Mouse (Mus musculus) layer of hippocampus, adult 2 months (tissue): ENCODE measurements at regions not wholly inside any gene's neighbourhood (a gene's known extent, or its start where the extent isn't known, plus 50 kb on each side); places are given as distances from the start of the nearest gene placed in this dataset.
A peak's percentile ranks its signal among the peaks of the same experiment; 100 is the strongest.

Source experiments
- DNase-seq, 2 experiments: peaks; one replicate each; pipeline ENCODE4 v3.0.0; 2022; ENCODE audit warnings: low spot score in 2 of 2
- H3K27ac ChIP-seq: fragments of 200-600 bp; 2 replicates; pipeline ENCODE4 v1.8.1; 2022
- H3K4me3 ChIP-seq: fragments of 200-600 bp; 2 replicates; pipeline ENCODE4 v1.8.1; 2022; ENCODE audit warnings: mild to moderate bottlenecking
- CTCF ChIP-seq: fragments of 200-600 bp; conservative IDR thresholded peaks from 2 replicates; pipeline ENCODE4 v1.8.1; 2022; ENCODE audit warnings: antibody characterized with exemption, mild to moderate bottlenecking, moderate library complexity

DNA sequence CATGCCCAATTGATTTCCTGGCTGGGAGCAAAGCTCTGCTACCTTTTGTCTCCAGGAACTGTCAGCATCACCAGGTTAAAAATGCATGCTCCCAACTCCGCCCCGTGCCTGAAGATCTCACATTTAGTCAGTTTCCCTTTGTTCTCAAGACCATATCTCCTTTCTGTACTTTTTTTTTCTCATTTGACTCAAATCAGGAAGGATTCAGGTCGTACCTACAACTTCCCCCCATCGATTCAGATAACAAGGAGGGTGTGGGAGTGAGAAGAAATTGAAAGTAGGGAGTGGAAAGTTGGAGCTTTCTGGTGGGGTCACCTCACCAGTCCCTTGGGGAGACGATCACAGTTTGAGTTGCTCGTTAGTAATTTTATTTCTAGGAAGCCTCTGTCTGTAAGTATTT, 141.2 kb upstream of the Klf3 start:
- no peak for DNase-seq
- no peak overlapping the region for H3K4me3 ChIP-seq
- no peak for TF ChIP-seq CTCF
- H3K27ac ChIP-seq = no peak overlapping the region

DNA sequence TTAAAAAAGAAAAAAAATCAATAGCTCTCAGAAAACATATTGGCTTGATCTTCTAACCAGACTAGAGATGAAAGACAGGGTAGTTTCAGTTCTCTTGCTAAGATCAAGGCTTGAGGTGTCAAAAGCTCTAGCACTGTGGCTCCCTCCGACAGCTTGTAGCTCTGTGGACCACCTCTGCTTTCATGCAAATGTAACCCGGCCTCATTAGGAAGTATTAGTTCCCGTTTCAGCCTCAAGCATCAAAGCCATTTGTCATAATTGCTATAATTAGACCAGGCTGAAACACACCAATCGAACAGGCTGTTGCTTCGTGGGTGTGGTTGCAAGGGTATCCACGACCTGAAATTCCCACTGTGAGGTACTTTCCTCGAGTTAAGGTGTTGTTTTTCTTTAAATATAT, 140.7 kb upstream of the Klf3 start:
- no peak for TF ChIP-seq CTCF
- no peak overlapping the region for H3K27ac ChIP-seq
- DNase-seq = no peak
- no peak overlapping the region for H3K4me3 ChIP-seq

DNA sequence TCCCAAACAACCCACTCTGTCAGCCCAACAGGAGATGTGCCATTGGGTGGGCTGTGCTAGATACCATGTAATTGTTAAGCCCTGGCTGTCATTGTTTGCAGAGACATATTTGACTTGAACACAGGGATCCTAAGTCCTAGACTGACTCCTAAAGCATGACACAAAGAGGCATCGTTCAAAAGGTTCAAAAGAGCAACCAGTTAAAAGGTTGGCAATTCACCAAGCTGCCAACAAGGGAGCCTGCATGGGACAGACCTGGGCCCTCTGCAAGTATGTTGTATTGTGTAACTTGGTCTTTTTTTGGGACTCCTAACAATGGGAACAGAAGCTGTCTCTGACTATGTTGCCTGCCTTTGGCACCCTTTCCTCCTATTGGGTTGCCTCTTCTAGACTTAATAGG, 139.4 kb upstream of the Klf3 start:
- TF ChIP-seq CTCF = no peak
- DNase-seq = no peak

DNA sequence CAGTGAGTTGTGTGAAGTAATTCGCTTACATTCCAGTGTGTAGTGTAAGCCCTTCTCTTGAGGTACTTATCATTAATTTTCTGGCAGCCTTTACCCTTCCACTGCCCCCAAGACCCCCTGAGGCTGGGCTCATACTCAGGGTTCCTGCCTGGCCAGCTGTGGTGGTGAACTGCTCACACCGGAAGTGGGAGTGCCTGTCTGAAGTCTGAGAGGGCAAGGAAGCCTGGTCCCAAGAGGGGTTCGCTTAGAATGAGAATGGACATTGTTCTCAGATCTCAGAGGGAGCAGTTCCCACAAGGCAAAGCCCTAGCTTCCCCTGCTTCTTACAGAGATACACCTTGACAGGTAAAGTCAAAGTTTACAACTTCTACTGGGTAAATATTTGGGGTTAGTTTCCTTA, 138.1 kb upstream of the Klf3 start:
- no peak overlapping the region for H3K27ac ChIP-seq
- no peak overlapping the region for H3K4me3 ChIP-seq
- DNase-seq = no peak
- no peak for TF ChIP-seq CTCF

More for the DNA sequence above, 139.4 kb upstream of the Klf3 start:
- Histone ChIP-seq H3K27ac (no peak overlapping the region), H3K4me3 (no peak overlapping the region)

DNA sequence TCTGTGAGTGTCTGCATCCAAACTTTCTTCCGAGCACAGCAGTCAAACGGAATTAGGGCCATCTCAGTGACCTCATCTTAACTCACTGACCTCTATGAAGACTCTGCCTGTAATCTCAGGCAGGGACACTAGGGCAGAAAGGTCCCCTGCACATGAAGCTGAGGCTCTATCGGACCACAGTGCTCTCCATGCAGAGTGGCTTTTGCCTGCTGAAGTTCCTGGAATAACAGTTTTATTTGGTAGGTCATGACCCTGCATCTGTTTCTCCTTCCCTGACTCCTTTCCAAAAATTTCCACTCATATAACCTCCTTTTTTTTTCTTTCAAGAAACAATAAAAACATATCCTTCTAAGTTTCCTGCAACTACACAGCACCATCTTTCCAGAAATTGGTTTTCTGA, 136.9 kb upstream of the Klf3 start:
- no peak for DNase-seq
- Histone ChIP-seq H3K4me3 (no peak overlapping the region), H3K27ac (no peak overlapping the region)
- TF ChIP-seq CTCF = no peak

DNA sequence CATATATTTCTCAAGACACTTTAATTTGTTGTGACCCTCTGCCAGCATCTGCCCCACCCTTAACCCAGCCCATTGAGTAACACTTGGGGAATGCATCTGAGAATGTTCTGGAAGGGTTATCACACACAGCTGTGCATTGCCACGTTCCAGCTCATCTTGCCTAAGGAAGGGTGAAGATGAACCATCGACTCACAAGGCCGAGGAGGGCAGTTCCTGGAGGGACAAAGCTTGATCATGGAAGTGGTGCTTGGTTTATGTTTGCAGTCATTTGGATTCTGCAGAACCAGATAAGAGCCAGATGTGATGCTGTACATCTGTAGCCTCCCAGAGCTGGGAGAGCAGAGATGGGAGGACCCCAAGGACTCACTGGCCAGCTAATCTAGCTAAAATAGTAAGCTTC, 136.1 kb upstream of the Klf3 start:
- Histone ChIP-seq H3K4me3 (no peak overlapping the region), H3K27ac (no peak overlapping the region)
- no peak for DNase-seq
- no peak for TF ChIP-seq CTCF

DNA sequence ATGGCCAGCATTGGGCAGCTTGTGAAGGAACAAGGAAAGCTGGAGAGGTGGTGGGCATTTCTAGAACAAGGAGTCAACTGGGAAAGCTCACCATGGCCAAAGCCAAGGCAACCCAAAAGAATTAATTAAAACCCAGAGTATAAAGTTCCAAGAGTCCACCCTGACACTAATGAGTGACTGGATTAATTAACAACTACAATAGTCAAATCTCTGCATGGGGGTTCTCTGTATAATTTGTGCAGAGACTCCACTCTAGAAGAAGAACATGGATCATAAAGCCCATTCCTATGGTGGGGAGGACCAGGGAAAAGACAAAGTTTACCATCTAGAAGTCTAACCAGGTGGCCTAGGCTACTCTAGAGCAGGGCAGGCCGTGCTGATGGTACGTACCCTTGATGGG, 129.3 kb upstream of the Klf3 start:
- Histone ChIP-seq H3K27ac (no peak overlapping the region), H3K4me3 (no peak overlapping the region)
- no peak for TF ChIP-seq CTCF
- no peak for DNase-seq

DNA sequence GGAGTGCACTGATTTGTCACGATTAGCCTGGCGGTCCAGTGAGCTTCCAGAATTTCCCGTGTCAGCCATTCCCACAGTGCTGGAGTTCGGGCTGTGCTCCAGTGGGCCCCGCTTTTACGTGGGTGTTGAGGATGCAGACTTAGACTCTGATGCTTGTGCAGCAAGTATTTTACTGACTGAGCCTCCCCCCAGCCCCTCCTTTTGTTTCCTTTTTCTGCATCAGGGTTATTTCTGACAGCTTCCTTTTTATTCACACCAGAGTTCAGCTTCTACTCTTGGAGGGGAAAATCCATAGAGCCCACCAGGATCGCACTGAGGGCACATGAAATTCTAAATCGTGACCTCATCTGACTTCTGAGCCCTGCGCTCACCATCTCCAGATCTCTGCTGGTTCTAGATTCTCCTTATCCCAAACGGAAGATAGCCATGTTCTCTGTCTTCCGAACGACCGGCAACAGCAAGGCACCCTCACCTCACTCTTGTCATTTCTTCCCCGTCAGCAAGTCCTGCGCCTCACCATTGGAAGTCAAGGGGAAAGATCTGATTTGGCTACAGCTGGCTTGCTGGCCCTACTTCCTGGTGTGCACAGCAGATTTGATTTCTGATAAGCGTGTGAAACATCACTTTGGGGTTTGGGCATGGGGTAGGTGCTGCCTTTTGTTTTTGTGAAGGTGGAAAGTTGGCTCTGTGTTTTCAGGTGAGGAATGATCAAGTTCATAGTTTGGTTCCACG, 126.8 kb upstream of the Klf3 start:
- no peak for TF ChIP-seq CTCF
- Histone ChIP-seq H3K27ac (peak overlapping the region; percentile 48; the same call in 1 of the 2 replicates), H3K4me3 (no peak overlapping the region)
- no peak for DNase-seq

DNA sequence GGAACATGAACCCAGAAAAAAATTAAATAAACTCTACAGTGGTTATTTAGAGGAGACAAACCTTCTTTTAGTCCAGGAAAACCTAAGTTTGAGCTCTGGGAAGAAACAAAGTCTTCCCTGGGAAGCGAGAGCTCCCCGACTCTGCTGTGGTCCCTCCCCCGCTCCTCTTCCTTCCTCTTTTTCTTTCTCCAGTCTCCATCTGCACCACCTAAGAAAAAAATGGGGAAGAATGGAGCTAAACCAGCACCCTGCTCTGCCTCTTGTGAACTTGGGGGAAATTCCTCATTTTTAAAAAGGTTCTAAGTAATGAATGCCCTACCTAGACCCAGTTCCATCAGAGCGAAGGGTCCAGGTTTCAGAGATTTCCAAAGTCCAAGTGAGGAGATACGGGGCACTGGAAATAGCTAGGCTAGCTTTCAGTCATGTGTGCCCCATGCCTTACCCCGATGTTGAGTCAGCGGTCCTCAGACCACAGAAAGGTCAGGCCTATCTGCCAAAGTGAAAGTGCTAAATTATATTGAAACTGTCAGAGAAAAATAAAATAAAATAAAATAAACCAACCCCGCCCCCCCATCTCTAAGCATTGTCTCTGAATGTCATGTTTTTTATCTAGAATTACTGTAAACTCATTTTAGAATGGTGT, 126.1 kb upstream of the Klf3 start:
- H3K4me3 ChIP-seq = no peak overlapping the region
- DNase-seq = no peak
- peak overlapping the region; percentile 48; the same call in 1 of the 2 replicates for H3K27ac ChIP-seq
- no peak for TF ChIP-seq CTCF

DNA sequence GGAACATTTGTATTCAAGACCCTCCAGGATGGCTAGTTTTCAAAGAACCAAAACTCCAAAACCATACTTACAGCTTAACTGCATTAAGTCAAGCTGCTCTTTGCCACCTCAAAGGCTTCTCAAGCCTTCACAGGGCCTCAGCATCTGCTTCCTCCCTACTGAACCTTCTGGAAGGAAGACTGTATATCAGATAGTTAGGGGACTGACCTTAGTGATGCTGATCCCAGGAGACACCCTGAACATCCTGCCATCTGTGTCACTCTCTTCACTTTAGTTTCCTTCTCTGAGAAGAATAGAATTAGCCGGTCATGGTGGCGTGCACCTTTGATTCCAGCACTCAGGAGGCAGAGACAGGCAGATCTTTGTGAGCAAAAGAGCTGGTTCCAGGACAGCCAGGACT, 124.5 kb upstream of the Klf3 start:
- Histone ChIP-seq H3K27ac (no peak overlapping the region), H3K4me3 (no peak overlapping the region)
- no peak for DNase-seq
- no peak for TF ChIP-seq CTCF

DNA sequence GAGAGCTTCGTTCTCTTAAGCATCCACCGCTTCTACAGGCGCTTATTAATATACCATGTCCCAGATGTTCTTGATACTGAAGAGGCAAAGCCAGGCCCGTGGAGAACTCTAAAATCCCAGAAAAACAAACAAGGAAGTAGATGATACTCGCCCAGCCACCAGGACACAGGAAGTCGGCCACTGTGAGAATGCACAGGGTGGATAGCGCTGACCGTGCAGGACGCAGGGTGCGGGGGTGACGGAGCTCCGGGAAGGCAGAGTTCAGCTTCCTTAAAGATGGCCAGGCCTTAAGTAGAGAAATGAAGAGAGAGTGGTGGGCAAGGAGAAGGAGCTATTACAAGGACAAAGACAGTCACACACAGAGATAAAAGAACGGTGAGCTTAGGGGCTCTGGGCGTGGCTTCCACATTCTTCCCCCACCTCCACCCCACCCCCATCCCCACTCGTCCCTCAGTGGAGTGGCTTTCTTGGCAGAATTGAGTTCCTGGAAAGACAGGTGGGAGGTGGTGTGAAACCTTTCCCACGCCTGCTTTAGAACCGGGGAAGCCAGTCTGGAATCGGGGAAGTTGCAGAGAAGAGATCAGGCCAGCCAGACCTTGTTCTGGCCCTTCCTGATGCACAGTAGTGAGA, 123.1 kb upstream of the Klf3 start:
- no peak for TF ChIP-seq CTCF
- Histone ChIP-seq H3K4me3 (no peak overlapping the region), H3K27ac (no peak overlapping the region)
- no peak for DNase-seq

DNA sequence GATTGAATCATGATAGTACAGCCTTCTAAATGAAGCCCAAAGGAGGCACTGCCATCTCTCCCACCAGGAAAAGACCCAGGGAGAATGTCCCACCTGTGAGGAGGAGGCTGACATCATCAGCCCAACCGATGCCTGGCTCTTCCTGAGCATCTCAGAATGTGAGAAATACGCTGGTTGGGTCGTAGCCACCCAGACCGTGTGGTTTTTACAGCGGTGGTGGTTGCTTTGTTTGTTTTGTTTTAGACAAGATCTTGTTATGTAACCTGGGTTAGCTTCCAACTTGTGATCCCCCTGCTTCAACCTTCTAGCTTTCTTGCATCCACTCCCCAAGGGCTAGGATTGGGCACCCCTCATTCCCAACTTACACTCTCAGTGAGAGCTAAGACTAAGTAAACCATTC, 122.0 kb upstream of the Klf3 start:
- H3K4me3 ChIP-seq = no peak overlapping the region
- no peak overlapping the region for H3K27ac ChIP-seq
- no peak for DNase-seq
- no peak for TF ChIP-seq CTCF

DNA sequence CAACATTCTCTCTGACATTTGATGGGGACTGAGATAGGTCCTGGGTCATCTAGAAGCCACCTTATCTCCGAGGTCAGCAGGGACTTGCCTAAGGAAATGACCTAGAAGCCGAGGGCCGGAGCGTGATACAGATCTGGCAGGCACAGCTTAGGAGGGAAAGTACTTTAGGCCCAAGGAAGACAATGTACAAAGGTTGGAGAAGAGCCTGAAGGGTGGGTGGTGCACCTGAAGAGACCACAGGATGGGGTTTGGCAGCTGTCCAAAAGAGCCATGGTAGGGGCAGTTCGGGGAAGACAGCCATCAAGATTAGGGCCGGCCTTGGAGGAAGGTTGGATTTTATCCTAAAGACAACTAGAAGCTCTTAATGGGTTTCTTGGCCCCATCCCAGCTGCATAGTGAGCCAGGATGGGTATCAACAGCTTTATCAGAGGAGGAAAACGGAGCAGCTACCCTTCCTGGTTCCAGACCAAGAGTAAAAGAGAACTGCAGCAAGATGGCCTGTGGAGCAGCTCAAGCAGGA, 120.8 kb upstream of the Klf3 start:
- no peak overlapping the region for H3K4me3 ChIP-seq
- no peak overlapping the region for H3K27ac ChIP-seq
- no peak for TF ChIP-seq CTCF
- DNase-seq = no peak
